Mouse (Mus musculus) kidney, embryonic 15.5 days (tissue): Measurements from ENCODE around the gene Ralgps1. TPM values are rescaled to one million over a fixed set of nuclear protein-coding genes. Genes with fewer than 3 reads are reported as not detected.
"Not testable (repeated sequence)": the region's sequence is repeated elsewhere in the genome, so short reads cannot be mapped to it uniquely, and the experiment has no call there.

ENCODE experiments used
- ATAC-seq: fragments of 200-750 bp; cut with Nextera tagmentation; replicated peaks from 2 replicates; pipeline ENCODE4 v1.8.0; 2017; ENCODE audit warnings: moderate TSS enrichment; ENCODE audit not compliant: low FRiP score
- H3K27ac ChIP-seq: fragments of 300-500 bp; sonication (generic); 2 replicates; pipeline ENCODE4 v1.5.1; 2015; ENCODE audit warnings: mild to moderate bottlenecking, inconsistent platforms
- H3K27me3 ChIP-seq: fragments of 300-500 bp; sonication (generic); 2 replicates; pipeline ENCODE4 v1.6.1; 2015; ENCODE audit warnings: inconsistent platforms
- H3K36me3 ChIP-seq: fragments of 300-500 bp; sonication (generic); 2 replicates; pipeline ENCODE4 v1.6.1; 2015; ENCODE audit warnings: inconsistent platforms
- H3K4me1 ChIP-seq: fragments of 300-500 bp; sonication (generic); 2 replicates; pipeline ENCODE4 v1.6.1; 2015; ENCODE audit warnings: inconsistent platforms
- H3K4me2 ChIP-seq: fragments of 300-500 bp; sonication (generic); 2 replicates; pipeline ENCODE4 v1.6.1; 2015; ENCODE audit warnings: moderate library complexity, mild to moderate bottlenecking, inconsistent platforms
- H3K4me3 ChIP-seq: fragments of 300-500 bp; sonication (generic); replicated peaks from 2 replicates; pipeline ENCODE4 v1.5.1; 2015; ENCODE audit warnings: mild to moderate bottlenecking, inconsistent platforms
- H3K9ac ChIP-seq: fragments of 300-500 bp; sonication (generic); 2 replicates; pipeline ENCODE4 v1.6.1; 2015; ENCODE audit warnings: mild to moderate bottlenecking, inconsistent platforms
- H3K9me3 ChIP-seq: fragments of 300-500 bp; sonication (generic); replicated peaks from 2 replicates; pipeline ENCODE4 v1.6.1; 2016; ENCODE audit warnings: inconsistent platforms
- WGBS: fragments of 180-500 bp; shearing (Covaris S2); methylation state at CpG from one replicate; pipeline ENCODE4 v1.1.7; 2015; ENCODE audit warnings: mixed read lengths; 5-methylcytosine and 5-hydroxymethylcytosine counted together
- polyA plus RNA-seq: library from polyadenylated mRNA; unstranded; fragments of >200 nt; fragmentation: Nextera tagmentation; extraction: Ambion mirVana; gene quantifications from 2 replicates; pipeline ENCODE4 v1.2.1, GENCODE M21; 2015

Ralgps1 gene
- polyA plus RNA-seq, 1 experiment from 2014 or later, result 5.5 TPM

DNA sequence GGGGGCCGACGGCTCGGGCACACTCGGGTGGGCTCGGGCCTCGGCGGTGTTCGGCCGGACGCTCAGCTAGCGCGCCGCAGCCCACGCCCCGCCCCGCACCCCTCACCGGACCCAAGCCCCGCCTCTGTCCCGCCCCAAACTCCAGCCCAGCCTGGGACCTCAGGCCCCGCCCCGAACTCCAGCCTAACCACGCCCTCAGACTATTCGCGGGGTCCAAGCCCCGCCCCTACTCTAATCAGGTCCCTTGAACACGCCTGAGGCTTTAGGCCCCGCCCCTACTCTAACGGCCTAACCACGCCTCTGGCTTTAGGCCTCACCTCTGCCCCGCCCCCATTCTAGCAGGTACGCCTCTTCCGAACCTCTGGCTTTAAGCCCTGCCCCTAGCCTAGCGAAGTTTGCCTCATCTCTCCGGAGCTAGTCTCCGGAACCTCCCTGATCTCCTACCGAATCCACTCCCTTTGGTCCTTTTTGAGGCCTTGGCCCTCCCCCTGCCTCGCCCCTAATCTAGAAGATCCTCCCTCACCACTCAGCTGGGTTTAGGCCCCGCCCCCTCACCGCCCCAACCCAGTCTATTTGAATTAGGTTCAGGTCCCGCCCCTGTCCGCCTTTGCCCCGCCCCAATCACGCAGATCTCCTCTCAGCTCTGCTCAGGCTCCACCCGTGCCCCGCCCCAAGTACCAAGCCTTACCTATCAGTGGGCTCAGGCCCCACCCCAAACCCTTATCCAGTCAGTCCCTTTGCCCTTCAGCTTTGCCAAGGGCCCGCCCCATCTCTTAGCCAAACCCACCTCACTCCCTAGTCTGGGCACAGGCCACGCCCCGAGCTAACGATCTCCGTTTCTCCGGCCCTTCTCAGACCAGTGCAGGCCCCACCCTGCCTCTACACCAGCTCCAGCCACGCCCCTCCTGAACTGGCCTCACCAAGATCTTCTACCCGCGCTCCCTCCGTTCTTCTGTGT, 240.5 kb downstream of the Ralgps1 start:
- no peaks in the 10 kb centered on the region for H3K9me3 ChIP-seq
- H3K27me3 ChIP-seq, result peaks cover 30% of the 10 kb centered on the region
- peak; percentile 95 for ATAC-seq
- peak overlapping the region; percentile 65 for H3K4me3 ChIP-seq
- H3K9ac ChIP-seq, result peak overlapping the region; percentile 61
- peak overlapping the region; percentile 93 for H3K4me2 ChIP-seq
- under 1% methylated on average over 50 of the region's 55 CpGs for WGBS
- peaks cover 25% of the 10 kb centered on the region for H3K4me1 ChIP-seq
- H3K36me3 ChIP-seq, result no peaks in the 10 kb centered on the region
- H3K27ac ChIP-seq, result peak overlapping the region; percentile 79

DNA sequence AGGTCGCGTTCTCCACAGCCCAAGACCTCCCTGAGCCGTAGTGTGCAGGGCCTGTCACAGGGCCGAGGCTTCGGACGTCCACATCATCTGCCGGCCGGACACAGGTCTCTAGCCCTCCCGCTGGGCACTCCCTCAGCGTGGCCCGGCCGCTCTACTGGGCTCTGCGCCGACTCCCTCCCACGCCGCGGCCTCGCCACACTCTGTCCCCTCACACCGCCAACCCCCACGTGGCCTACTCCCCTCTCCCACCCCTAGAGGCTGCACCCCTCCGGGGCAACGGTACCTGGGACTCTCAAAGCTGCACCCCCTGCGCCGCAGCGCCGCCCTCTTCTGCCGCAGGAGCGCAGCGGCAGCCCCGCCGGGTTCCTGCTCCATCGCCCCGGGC, 241.2 kb downstream of the Ralgps1 start:
- Histone ChIP-seq H3K4me1 (peaks cover 25% of the 10 kb centered on the region), H3K27me3 (peaks cover 30% of the 10 kb centered on the region), H3K9me3 (no peaks in the 10 kb centered on the region), H3K36me3 (no peaks in the 10 kb centered on the region), H3K27ac (peak overlapping the region; percentile 79), H3K9ac (peak overlapping the region; percentile 61), H3K4me3 (peak overlapping the region; percentile 65), H3K4me2 (peak overlapping the region; percentile 93)
- under 1% methylated on average over 33 of the region's 33 CpGs for WGBS
- ATAC-seq, result peak; percentile 46

DNA sequence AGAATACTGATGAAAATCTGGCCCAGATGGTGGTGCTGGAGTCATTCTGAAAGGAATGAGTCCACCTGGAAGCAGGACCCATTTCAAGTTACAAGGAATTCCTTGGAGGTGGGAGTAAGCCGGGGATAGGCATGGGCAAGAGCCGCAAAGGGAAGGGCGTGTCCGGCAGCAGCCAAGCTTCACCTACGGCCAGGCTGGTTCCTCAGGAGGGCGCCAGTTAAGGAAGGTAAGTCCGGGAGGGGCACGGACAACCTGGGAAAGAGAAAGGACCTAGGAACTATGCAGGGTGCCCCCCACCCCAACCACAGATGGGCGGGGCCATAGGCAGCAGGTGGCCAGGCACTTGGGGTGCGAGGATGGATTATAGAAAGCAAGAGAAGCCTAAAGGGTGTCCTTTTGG, 241.6 kb downstream of the Ralgps1 start:
- Histone ChIP-seq H3K27ac (peak overlapping the region; percentile 79; the same call in 1 of the 2 replicates), H3K4me2 (peak overlapping the region; percentile 93)
- 2% methylated on average over 10 of the region's 10 CpGs for WGBS

DNA sequence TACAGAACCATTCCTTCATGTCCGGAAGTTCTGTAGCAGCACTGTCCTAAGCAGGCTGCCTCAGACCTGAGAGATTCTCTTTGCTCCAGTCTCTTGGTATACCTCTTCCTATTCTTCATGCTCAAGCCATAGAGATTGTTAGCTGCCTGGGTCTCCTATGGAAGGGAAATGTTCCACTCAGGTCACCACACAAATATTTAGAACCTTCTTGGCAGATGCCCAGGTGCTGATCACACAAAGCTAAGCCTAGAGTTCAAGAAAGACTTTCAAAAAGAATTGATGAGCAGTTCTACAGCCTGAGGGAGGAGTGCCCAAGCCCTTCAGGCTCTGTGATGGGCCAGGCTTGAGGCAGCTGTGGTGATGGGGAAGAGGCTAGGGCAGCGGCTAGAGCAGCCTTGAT, 242.3 kb downstream of the Ralgps1 start:
- H3K36me3 ChIP-seq, result no peaks in the 10 kb centered on the region
- H3K4me2 ChIP-seq, result peak overlapping the region; percentile 93
- H3K9me3 ChIP-seq, result no peaks in the 10 kb centered on the region
- H3K27me3 ChIP-seq, result peaks cover 23% of the 10 kb centered on the region
- 67% methylated on average over 2 of the region's 2 CpGs for WGBS
- H3K4me3 ChIP-seq, result peak overlapping the region; percentile 65; the same call in 1 of the 2 replicates
- no peak for ATAC-seq
- H3K4me1 ChIP-seq, result peaks cover 25% of the 10 kb centered on the region
- H3K9ac ChIP-seq, result no peak overlapping the region
- H3K27ac ChIP-seq, result no peak overlapping the region

More for the DNA sequence above, 241.6 kb downstream of the Ralgps1 start:
- no peaks in the 10 kb centered on the region for H3K36me3 ChIP-seq
- peaks cover 28% of the 10 kb centered on the region for H3K27me3 ChIP-seq
- no peak for ATAC-seq
- H3K4me1 ChIP-seq, result peaks cover 25% of the 10 kb centered on the region
- H3K4me3 ChIP-seq, result peak overlapping the region; percentile 65
- H3K9ac ChIP-seq, result peak overlapping the region; percentile 61
- H3K9me3 ChIP-seq, result no peaks in the 10 kb centered on the region

DNA sequence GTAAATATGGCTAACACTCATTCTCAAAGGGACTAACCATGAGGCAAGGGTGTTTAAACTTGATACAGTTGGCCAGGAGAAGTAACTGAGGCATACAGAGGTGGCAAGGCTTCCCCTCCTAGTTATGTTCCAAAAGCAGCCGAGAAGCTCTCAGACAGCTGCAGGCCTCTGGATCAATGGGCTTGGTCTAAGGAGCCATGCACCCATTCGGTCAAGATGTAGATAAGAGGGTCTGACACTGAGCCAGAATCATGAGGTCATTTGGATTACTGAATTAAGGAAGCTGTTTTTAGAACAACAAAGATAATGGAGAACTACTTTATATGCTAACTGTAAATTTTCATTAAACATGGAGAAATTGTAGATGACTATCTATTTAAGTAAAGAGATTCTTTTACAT, 244.0 kb downstream of the Ralgps1 start:
- Histone ChIP-seq H3K9me3 (no peaks in the 10 kb centered on the region), H3K36me3 (no peaks in the 10 kb centered on the region), H3K27me3 (peaks cover 13% of the 10 kb centered on the region), H3K27ac (no peak overlapping the region), H3K4me1 (peaks cover 20% of the 10 kb centered on the region), H3K9ac (no peak overlapping the region), H3K4me2 (no peak overlapping the region), H3K4me3 (no peak overlapping the region)
- WGBS, result 73% methylated on average over 2 of the region's 2 CpGs
- no peak for ATAC-seq

DNA sequence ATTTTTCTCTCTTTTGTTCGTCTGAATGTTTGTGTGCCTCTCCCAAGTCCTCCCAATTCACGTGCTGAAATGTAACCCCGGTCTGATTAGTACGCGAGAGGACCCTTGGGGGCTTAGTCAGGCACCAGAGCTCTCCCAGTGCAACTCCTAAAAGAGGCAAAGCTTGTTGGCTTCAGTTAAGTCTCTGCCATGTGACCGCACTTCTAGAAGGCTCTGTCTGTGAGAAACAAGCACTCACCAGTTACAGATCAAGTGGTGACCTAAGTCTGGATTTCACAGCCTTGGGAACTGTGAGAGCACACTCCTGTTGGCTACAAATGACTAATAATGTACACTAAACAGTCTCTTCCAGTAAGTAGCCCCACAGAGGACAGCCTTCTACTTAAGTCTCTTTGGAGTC, 248.4 kb downstream of the Ralgps1 start:
- Histone ChIP-seq H3K9ac (no peak overlapping the region), H3K9me3 (no peaks in the 10 kb centered on the region), H3K4me2 (no peak overlapping the region), H3K4me1 (no peaks in the 10 kb centered on the region), H3K4me3 (no peak overlapping the region), H3K36me3 (no peaks in the 10 kb centered on the region), H3K27ac (no peak overlapping the region), H3K27me3 (no peaks in the 10 kb centered on the region)
- WGBS, result 76% methylated on average over 6 of the region's 6 CpGs
- ATAC-seq, result no peak

DNA sequence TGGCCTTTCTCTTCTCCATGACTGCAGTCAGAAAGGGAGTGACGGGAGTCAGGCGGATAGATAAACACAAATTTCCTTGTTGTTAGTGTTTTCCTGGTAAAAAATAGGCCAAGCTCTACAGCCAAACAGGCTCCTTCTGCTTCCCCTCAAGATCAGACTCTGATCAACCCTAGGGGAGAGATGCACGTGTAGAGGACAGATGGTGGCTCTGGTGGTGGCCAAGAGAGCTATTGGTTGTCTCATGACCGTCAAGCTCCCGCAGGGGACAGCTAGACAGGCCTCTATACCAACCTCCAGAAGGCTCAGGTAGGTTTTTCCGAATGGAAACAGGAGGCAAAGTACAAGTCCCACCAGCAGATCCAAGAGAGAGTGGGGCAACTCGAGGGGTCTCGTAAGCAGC, 270.8 kb downstream of the Ralgps1 start:
- no peaks in the 10 kb centered on the region for H3K27me3 ChIP-seq
- no peak for ATAC-seq
- no peak overlapping the region for H3K9ac ChIP-seq
- H3K4me3 ChIP-seq, result no peak overlapping the region
- H3K9me3 ChIP-seq, result no peaks in the 10 kb centered on the region
- no peaks in the 10 kb centered on the region for H3K36me3 ChIP-seq
- no peak overlapping the region for H3K27ac ChIP-seq
- H3K4me1 ChIP-seq, result peaks cover 2% of the 10 kb centered on the region
- H3K4me2 ChIP-seq, result no peak overlapping the region
- WGBS, result 81% methylated on average over 8 of the region's 8 CpGs

DNA sequence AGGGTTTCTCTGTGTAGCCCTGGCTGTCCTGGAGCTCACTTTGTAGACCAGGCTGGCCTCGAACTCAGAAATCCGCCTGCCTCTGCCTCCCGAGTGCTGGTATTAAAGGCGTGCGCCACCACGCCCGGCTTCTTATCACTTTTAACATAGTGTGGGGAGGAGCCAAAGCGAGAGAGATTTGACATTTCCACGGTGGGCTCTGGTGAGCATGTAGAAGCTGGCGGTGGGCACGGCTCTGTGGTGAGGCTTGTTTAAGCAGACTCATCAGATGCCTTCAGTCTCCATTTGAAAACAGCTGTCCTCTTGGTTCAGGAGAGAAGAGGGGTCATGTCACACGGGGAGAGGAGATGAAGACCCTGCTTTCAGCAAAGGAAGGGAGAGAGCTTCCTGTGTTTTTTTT, 274.0 kb downstream of the Ralgps1 start:
- H3K4me3 ChIP-seq, H3K27ac ChIP-seq, H3K36me3 ChIP-seq, ATAC-seq, H3K4me1 ChIP-seq, H3K9me3 ChIP-seq, H3K9ac ChIP-seq, H3K27me3 ChIP-seq, H3K4me2 ChIP-seq: not testable (repeated sequence)
- WGBS, result 91% methylated on average over 12 of the region's 12 CpGs

DNA sequence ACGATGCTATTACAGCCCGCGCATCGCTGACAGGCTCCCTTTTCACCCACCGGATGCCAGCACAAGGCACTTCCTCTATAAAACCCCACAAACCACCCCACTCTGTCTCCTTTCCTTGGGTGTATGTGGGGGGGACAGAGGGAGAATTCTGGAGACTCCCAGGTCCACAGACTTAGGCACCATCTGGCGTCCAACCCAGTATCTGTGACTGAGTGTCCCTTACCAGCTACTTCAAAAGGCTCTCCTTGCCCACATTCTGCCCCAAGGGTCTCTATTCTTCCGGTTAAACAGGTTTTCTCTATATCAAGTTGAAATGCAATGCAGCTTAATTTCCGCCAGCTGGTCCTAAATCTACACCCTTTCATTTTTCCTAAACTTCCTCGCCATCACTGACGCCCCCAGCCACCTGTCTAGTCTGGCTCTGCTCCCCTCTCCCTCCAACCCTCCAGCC, 276.0 kb downstream of the Ralgps1 start:
- no peak for ATAC-seq
- WGBS, result 44% methylated on average over 10 of the region's 10 CpGs
- H3K9ac ChIP-seq, result no peak overlapping the region
- no peaks in the 10 kb centered on the region for H3K27me3 ChIP-seq
- no peak overlapping the region for H3K4me2 ChIP-seq
- H3K4me3 ChIP-seq, result no peak overlapping the region
- no peaks in the 10 kb centered on the region for H3K36me3 ChIP-seq
- H3K4me1 ChIP-seq, result peaks cover 9% of the 10 kb centered on the region
- no peak overlapping the region for H3K27ac ChIP-seq
- no peaks in the 10 kb centered on the region for H3K9me3 ChIP-seq

DNA sequence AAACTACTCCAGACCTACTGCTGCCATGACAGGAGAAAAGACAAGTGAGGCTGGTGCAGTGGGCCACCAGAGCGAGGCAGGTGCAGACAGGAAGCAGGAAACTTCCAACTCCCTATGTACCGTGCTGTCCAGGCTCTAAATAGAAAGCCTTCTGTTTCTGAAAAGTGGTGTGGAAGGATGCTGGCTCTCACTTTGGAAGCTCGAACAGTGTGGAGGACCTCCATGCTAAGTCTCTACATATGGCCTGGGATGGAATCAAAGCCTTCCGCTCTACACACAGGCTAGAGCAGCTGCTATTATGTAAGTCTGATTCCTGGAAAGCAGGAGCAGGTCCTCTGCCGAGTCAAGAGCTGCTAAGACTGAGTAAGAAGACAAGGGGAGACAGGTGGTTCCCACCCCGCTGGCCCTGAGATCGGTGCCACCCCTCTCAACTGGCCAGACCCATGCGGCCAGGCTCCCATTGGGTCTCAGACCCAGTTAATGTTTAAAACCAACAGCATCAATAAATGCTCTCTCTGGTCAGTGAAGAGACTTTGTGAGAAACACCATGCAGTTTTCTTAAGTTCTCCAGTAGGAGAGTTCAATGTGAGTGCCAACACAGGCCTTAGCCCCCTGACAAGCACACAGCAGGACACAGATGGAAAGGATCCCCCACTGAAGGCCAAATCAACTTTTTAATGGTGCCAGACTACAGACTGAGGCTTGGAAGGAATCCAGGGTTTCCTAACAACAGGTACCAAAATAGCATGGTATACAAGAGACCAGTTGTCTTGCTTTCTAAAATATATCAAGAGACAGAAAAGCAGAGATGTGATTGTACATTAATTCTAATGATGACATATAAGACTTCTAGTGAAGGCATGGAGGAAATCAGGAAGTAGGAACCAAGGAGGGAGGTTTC, 280.4 kb downstream of the Ralgps1 start:
- ATAC-seq, result no peak
- Histone ChIP-seq H3K27ac (no peak overlapping the region), H3K9me3 (no peaks in the 10 kb centered on the region), H3K4me3 (no peak overlapping the region), H3K9ac (no peak overlapping the region), H3K36me3 (no peaks in the 10 kb centered on the region), H3K4me2 (no peak overlapping the region), H3K4me1 (peaks cover 9% of the 10 kb centered on the region), H3K27me3 (no peaks in the 10 kb centered on the region)
- 87% methylated on average over 8 of the region's 8 CpGs for WGBS

DNA sequence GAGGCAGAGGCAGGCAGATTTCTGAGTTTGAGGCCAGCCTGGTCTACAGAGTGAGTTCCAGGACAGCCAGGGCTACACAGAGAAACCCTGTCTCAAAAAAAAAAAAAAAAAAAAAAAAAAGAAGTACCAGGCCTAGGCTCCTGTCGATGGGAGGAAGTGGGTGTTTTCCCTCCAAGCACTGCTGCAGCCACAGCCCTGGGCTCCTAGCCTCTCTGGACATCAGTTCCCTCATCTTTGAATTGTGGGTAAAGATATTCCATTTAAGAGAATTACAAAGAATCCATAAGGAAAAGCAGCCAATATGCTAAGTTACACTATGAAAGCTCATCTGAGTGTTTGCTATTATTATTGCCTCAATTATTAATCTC, 281.3 kb downstream of the Ralgps1 start:
- not testable (repeated sequence) for H3K9me3 ChIP-seq, H3K4me3 ChIP-seq, H3K36me3 ChIP-seq, H3K9ac ChIP-seq, H3K4me2 ChIP-seq, H3K4me1 ChIP-seq, H3K27me3 ChIP-seq, H3K27ac ChIP-seq, ATAC-seq
- 46% methylated on average over 1 of the region's 1 CpGs for WGBS
